Mouse (Mus musculus): ENCODE results near the gene Fyb. TPM values are rescaled to one million over a fixed set of nuclear protein-coding genes. Genes with fewer than 3 reads are reported as not detected.

The Fyb gene
- 103 and 120 TPM in 2 replicates for polyA plus RNA-seq (2012; rRNA removed)

DNA sequence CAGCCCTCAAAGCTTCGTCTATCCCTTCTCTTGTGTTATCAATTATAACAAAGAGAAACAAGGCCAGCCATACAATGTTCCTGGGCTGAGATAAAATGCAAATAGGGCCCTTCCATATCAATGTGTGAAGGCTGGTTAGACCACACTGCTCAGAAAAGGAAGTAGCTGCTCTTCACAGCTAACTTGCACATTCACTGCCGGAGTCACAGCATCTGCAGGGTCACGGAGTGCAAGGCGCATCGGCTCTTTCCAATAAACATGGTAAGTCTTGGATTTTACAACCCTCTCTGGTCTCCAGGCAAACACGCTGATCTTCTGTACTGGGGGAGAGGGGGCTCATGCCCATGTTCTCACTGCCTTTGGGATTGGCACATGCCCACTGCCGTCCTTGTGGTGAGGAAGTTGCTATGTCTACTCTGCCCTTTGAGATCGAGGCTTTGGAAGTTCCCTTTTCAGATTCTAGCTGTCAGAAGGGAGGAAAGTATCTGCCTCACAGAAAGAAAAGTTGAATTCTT lies at the start of gene Fyb:
Gene Fyb, plus strand, starts transcription at position 201 of the 515 bp plus-strand sequence.
- H3K36me3 ChIP-seq (ENCODE audit: control insufficient read depth, insufficient read depth, low read length): no peaks in the 10 kb centered on the region
- no peak within 1 kb of the TSS for H3K27ac ChIP-seq (ENCODE audit: control insufficient read depth, insufficient read depth, low read depth, low read length)
- TF ChIP-seq CTCF (IDR thresholded peaks at IDR 0.05; ENCODE audit: control insufficient read depth, insufficient read depth, insufficient replicate concordance, low read depth, low read length) (no peak), POLR2A (IDR thresholded peaks at IDR 0.05; ENCODE audit: control insufficient read depth, low read depth, low read length) (no peak)
- H3K4me3 ChIP-seq (ENCODE audit: control insufficient read depth, low read depth, low read length): no peak within 1 kb of the TSS
- no peaks in the 10 kb centered on the region for H3K27me3 ChIP-seq (ENCODE audit: control insufficient read depth, insufficient read depth, low read length)
- H3K4me1 ChIP-seq (ENCODE audit: control insufficient read depth, insufficient read depth, low read length): peaks cover 5% of the 10 kb centered on the region

DNA sequence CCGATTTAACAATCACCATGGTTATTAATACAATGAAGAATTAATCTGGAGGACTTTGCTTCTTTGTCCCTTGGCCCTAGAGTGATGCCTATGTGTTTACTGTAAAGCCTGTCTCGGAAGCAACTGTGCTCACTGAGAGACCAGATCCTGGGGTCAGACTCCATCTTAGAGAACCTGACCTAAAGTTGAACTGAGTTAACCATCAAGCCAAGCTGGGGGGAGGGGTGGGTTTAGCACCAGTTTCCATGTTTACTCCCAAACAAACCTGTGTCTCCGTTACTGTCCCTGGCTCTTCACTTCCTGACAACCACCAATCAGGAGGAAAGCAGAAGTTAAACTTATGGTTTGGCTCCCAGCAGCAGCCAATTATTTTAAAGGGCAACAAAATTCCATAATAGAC lies 39.1 kb upstream of the Fyb start:
- Histone ChIP-seq H3K27me3 (ENCODE audit: control insufficient read depth, insufficient read depth, low read length) (no peaks in the 10 kb centered on the region), H3K36me3 (ENCODE audit: control insufficient read depth, insufficient read depth, low read length) (no peaks in the 10 kb centered on the region), H3K4me3 (ENCODE audit: control insufficient read depth, low read depth, low read length) (no peak overlapping the region), H3K4me1 (ENCODE audit: control insufficient read depth, insufficient read depth, low read length) (no peaks in the 10 kb centered on the region), H3K27ac (ENCODE audit: control insufficient read depth, insufficient read depth, low read depth, low read length) (no peak overlapping the region)
- TF ChIP-seq POLR2A (IDR thresholded peaks at IDR 0.05; ENCODE audit: control insufficient read depth, low read depth, low read length) (no peak), CTCF (IDR thresholded peaks at IDR 0.05; ENCODE audit: control insufficient read depth, insufficient read depth, insufficient replicate concordance, low read depth, low read length) (no peak)

DNA sequence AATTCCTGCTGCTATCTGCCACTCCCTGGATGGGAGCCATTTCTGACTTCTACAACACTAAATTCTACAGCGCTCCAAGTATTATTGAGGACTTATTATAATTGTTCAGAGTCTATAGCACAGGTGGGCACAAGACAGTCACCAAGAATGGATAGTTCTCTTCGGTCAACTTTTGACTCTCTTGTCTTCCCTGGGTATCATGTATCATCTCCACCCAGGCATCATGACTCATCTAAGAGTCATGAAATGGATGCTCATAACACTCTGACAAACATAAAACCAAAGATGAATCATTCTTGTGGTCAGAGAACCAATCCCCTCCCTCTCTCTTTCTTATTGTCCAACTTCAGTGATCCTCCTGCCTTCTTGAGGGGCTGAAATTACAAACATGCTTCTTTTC lies 30.3 kb upstream of the Fyb start:
- no peak overlapping the region for H3K4me3 ChIP-seq (ENCODE audit: control insufficient read depth, low read depth, low read length)
- no peaks in the 10 kb centered on the region for H3K4me1 ChIP-seq (ENCODE audit: control insufficient read depth, insufficient read depth, low read length)
- H3K27ac ChIP-seq (ENCODE audit: control insufficient read depth, insufficient read depth, low read depth, low read length): no peak overlapping the region
- TF ChIP-seq POLR2A (IDR thresholded peaks at IDR 0.05; ENCODE audit: control insufficient read depth, low read depth, low read length) (no peak), CTCF (IDR thresholded peaks at IDR 0.05; ENCODE audit: control insufficient read depth, insufficient read depth, insufficient replicate concordance, low read depth, low read length) (no peak)
- H3K36me3 ChIP-seq (ENCODE audit: control insufficient read depth, insufficient read depth, low read length): no peaks in the 10 kb centered on the region
- no peaks in the 10 kb centered on the region for H3K27me3 ChIP-seq (ENCODE audit: control insufficient read depth, insufficient read depth, low read length)

DNA sequence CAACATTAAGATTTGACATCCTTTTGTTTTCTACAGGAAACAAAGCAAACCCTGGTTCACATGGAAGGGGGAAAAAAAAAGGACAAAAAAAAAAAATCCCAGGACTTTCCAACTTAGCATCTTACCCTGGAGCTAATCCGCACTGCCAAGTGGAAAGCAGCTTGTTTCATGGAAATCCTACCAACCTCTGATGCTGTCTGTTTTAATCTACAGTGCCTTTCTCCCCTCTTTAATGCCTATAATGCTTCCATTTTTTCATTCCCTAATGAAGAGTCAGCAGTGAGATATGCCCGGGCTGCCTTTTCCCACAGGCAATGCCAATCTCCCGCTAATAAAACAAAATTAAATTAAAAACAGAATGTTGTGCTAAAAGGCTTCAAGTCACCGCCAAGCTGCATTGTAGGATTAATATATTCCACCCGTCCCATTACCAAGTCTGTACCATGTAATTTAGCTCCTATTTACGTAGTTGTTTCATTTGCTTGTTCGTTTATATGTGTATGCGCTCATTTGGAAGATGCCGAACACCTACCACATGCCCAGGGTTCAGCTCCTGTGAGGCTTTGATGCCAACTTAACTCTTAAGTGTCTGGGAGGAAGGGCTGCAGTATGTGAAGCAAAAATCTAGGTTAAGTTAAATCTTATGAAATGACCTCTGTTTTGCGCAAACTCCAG lies 24.1 kb upstream of the Fyb start:
- Histone ChIP-seq H3K27me3 (ENCODE audit: control insufficient read depth, insufficient read depth, low read length) (no peaks in the 10 kb centered on the region), H3K4me3 (ENCODE audit: control insufficient read depth, low read depth, low read length) (no peak overlapping the region), H3K27ac (ENCODE audit: control insufficient read depth, insufficient read depth, low read depth, low read length) (no peak overlapping the region), H3K4me1 (ENCODE audit: control insufficient read depth, insufficient read depth, low read length) (no peaks in the 10 kb centered on the region), H3K36me3 (ENCODE audit: control insufficient read depth, insufficient read depth, low read length) (no peaks in the 10 kb centered on the region)
- TF ChIP-seq POLR2A (IDR thresholded peaks at IDR 0.05; ENCODE audit: control insufficient read depth, low read depth, low read length) (no peak), CTCF (IDR thresholded peaks at IDR 0.05; ENCODE audit: control insufficient read depth, insufficient read depth, insufficient replicate concordance, low read depth, low read length) (no peak)

DNA sequence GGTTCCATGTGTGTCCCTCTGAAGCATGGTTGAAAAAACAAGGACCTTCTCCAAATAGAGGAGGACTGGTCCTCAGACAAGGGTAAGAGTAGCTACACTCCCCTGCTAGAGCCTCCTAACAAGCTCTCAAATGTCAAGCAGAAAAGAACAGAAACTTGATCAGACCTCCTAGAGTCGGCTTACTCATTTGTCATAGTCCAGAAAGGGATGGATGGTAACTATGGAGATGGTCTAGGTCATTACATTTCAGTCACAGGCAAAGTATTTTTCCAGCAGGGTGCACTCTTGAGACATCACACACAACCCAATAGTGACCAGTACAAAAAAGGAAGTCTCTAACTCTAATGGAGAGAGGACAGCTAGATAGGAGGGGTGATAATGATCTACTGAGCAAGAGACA lies 21.9 kb upstream of the Fyb start:
- no peaks in the 10 kb centered on the region for H3K36me3 ChIP-seq (ENCODE audit: control insufficient read depth, insufficient read depth, low read length)
- no peak overlapping the region for H3K27ac ChIP-seq (ENCODE audit: control insufficient read depth, insufficient read depth, low read depth, low read length)
- no peak for TF ChIP-seq POLR2A (IDR thresholded peaks at IDR 0.05; ENCODE audit: control insufficient read depth, low read depth, low read length)
- no peak for TF ChIP-seq CTCF (IDR thresholded peaks at IDR 0.05; ENCODE audit: control insufficient read depth, insufficient read depth, insufficient replicate concordance, low read depth, low read length)
- H3K4me3 ChIP-seq (ENCODE audit: control insufficient read depth, low read depth, low read length): no peak overlapping the region
- no peaks in the 10 kb centered on the region for H3K27me3 ChIP-seq (ENCODE audit: control insufficient read depth, insufficient read depth, low read length)
- H3K4me1 ChIP-seq (ENCODE audit: control insufficient read depth, insufficient read depth, low read length): no peaks in the 10 kb centered on the region

DNA sequence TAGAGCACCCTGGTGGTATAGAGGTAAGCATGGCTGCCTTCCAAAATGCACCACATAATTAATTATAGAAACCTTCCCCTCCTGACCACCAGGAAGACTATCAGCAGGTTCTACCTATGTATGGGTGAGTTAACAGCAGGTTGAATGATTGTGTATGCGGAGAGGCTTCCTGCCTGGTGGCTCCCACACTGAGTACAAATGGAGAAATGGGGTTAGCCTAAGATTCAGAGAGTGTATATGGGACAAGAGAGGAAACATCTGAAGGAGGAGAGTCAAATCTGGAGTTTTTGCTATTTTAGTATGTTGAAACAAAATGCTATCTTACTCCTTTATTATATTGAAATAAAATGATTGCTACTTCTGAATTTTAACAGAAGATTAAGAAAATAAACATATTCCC lies 5.1 kb upstream of the Fyb start:
- Histone ChIP-seq H3K4me3 (ENCODE audit: control insufficient read depth, low read depth, low read length) (no peak overlapping the region), H3K4me1 (ENCODE audit: control insufficient read depth, insufficient read depth, low read length) (peaks cover 5% of the 10 kb centered on the region), H3K27me3 (ENCODE audit: control insufficient read depth, insufficient read depth, low read length) (no peaks in the 10 kb centered on the region), H3K27ac (ENCODE audit: control insufficient read depth, insufficient read depth, low read depth, low read length) (no peak overlapping the region), H3K36me3 (ENCODE audit: control insufficient read depth, insufficient read depth, low read length) (no peaks in the 10 kb centered on the region)
- no peak for TF ChIP-seq POLR2A (IDR thresholded peaks at IDR 0.05; ENCODE audit: control insufficient read depth, low read depth, low read length)
- no peak for TF ChIP-seq CTCF (IDR thresholded peaks at IDR 0.05; ENCODE audit: control insufficient read depth, insufficient read depth, insufficient replicate concordance, low read depth, low read length)

DNA sequence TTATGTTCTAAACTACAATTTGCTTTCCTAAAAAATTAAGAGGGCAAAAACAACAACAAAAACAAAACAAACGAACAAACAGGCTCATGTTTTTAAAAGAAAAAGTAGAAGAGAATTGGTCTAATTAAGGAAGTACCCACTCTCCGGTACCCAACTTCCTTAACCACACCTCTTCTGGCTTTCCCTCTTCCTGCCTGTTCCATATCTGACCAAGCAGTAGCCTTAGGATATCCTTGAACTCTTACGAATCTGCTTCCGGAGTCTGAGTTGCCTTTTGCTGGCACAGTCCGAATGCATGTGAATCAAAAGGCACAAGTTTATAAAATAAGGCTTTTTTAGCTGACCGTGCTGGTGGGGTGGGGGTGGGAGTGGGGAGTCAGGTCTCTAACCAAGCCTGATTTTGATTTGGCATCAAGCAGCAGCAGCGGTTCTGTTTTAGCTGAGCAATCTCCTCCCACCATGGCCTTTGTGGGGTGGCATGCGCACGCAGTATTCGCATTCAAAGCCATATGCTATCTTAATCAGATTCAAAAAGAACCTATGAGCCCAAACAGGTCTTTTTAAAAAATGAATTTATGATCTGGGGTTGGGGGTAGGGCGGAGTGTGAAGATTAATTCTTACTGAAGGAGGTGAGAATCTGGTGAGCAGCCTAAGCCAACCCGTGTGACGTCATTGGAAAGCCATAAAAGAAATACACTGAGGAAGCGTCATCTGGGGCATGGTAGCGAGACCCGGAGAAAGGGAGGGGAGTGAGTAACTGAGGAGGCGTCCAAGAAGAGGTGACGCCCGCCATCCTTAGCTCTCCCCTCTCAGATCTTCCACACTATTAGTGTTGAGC lies 3.0 kb upstream of the Fyb start:
- H3K4me3 ChIP-seq (ENCODE audit: control insufficient read depth, low read depth, low read length): no peak overlapping the region
- H3K27me3 ChIP-seq (ENCODE audit: control insufficient read depth, insufficient read depth, low read length): no peaks in the 10 kb centered on the region
- no peaks in the 10 kb centered on the region for H3K36me3 ChIP-seq (ENCODE audit: control insufficient read depth, insufficient read depth, low read length)
- peaks cover 5% of the 10 kb centered on the region for H3K4me1 ChIP-seq (ENCODE audit: control insufficient read depth, insufficient read depth, low read length)
- TF ChIP-seq POLR2A (IDR thresholded peaks at IDR 0.05; ENCODE audit: control insufficient read depth, low read depth, low read length) (no peak), CTCF (IDR thresholded peaks at IDR 0.05; ENCODE audit: control insufficient read depth, insufficient read depth, insufficient replicate concordance, low read depth, low read length) (no peak)
- no peak overlapping the region for H3K27ac ChIP-seq (ENCODE audit: control insufficient read depth, insufficient read depth, low read depth, low read length)

Data from testis, adult 2 months (tissue).